Mouse (Mus musculus): ENCODE results near the gene Gm26897.

The Gm26897 gene

DNA sequence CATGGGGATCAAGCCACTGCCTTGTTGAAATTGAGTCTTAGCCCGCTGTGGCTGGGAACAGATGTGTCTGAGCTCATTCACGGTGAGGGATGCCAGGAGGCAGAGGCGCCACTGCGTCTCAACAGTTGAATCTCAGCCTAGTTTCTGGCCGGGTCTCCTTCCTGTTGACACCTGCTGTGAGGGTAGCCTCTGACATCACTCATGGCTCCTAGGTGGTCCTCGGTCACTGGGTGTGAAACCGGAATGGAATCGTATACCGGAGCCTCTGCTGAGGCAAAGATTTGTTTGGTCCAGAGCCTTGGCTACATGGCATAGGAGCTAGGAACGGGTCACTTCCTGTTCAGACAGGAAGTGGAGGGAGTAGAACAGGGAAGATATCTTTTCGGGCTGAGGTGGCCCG, at the start of gene Gm26897:
TSS of gene Gm26897 (plus strand) at position 74 of the 400 bp plus-strand sequence.
- DNase-seq (ENCODE audit: low read depth, low spot score): no peak

DNA sequence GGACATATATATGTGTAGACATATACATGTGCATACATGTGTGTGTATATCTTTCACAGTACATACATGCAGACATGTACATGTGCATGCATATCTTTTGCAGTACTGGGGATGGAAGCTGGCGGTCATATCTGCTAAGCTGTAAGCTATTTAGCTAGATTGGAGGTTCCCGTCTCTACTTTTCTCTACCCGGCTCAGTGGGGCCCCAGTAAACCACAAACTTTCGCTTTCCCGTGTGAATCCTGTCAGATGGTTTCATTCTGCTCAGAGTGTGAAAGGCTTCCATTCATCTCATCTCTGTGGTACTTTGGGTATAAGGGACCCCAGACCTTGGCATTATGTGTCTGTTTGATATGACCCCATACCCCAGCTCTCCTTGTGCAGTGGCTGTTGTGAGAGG, 46.4 kb upstream of the Gm26897 start:
- DNase-seq (ENCODE audit: low read depth, low spot score): no peak

DNA sequence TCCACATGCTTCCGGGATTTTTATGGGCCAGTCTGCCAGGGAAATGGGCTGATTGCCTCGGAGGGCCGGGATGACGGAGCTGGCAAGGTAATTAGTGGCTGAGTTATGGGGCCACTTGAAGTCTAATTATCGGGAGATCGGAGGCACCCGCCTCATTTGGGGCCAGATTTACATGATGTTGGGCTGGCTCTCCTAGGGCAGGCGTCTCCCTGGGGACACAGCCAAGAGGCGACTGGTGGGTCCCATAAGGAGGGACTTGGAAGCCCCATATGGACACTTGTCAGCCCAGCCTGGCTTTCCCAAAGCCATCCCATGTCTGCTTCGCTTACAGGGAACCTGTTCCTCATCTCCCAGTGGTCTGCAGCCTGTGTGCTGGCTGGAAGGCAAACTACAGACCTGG, 45.1 kb upstream of the Gm26897 start:
- DNase-seq (ENCODE audit: low read depth, low spot score): no peak

DNA sequence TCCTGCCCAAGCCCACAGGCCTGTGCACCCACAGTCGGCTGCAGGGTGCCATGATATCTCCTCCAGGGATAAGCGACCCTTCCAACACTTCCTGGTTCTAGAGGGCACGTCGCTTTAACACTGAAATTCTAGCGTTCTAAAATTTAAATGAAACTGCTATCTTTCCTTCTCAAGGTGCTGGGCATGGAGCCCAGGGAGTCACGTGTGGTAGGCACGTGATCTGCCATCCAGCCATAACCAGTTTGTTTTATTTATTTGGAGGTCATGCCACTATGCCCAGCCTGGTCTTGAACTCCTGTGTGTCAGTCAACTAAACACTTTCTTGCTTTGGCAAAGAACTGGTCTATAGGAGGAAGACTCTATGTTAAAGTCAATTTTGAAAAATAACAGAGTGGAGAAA, 35.7 kb upstream of the Gm26897 start:
- no peak for DNase-seq (ENCODE audit: low read depth, low spot score)

DNA sequence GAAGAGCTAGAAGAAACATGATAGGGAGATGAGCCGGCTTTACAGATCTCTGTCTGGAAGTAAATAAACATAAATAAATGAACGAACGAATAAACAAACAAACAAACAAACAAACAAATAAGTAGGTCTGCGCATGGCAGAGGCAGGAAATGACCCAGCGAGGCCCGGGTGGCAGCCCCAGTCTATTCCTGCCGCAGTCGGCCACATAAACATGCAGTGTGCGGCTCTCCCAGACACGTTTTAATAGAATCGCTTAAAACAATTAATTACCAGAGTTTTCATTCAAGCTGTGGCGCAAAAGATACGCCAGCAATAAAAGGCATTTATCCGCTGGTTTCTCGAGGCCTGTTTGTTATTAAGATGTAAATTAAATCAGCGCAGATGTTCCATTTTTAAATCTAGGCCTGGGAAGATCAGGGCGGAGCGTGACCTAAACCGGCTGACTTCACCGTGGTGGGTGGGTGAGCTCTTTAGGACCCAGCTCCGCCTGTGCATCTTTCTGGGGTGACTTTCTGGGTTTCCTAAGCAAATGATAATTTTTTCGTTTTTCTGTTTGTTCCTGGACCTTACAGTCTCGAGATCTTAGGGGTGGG, 33.9 kb upstream of the Gm26897 start:
- DNase-seq (ENCODE audit: low read depth, low spot score): no peak

DNA sequence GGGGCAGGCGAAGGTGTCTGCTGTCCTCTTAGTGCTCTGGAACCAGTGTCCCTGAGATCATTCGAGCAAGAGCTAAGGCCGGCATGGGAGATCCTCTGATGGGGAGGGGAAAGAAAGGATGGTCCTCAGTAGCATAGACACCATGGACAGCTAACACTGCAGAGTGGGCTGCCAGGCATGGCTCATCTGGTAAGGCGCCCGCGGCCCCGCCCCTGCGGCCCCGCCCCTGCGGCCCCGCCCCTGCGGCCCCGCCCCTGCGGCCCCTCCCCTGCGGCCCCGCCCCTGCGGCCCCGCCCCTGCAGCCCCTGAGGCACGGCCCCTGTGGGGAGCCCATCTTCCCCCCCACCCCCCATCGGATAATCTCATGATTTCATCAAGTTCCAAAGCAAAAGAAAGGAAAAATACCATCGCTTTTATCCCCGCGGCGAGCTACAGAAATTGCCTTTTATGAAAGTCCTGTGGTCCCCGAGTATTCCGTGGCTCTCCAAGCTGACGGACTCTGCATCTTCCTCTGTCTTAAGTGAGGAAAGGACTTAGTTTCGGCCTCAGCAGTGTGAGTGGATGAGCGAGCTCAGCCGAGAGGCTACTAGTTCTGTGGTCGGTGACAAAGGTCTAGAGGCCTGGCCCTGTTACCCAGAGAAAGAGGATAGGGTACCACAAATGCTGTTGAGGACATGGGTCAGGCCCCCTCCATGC, 31.9 kb upstream of the Gm26897 start:
- DNase-seq (ENCODE audit: low read depth, low spot score): no peak

DNA sequence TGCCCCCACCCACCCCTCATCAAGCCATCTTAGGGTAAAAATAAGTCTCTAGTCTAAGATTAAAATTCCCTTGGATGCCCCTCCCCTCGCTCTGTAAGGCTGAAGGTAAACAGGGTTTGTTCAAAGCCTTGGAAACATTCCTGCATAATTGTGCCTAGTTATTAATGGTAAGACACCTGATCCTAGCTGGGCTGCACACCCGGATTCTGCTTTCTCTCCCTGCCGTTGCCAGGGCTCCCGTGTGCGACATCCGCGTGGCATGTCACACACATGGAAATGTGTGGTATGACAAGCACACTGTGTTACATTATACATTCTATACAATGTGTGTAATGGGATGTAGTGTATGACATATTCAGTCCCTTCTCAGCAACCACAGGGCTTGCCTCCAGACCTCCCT, 30.1 kb upstream of the Gm26897 start:
- DNase-seq (ENCODE audit: low read depth, low spot score): no peak

DNA sequence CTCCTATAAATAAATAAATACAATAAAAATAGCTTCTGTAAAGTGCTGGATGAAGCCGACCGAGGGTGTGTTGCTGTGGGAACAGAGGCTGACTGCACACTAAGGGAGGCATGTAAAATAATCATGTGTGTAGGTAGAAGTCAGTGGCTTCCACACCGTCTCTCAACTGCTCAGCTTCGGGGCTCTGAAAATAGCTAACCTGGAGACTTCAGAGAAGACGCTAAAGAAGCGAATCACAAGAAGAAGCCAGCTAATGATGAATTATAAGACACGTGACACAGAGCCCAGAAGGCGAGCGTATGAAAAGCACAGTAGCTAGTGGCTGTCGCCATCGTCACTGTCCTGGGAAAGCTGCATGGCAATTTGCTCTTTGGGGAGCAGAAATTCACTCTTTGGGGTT, 29.4 kb upstream of the Gm26897 start:
- DNase-seq (ENCODE audit: low read depth, low spot score): peak; percentile 50

DNA sequence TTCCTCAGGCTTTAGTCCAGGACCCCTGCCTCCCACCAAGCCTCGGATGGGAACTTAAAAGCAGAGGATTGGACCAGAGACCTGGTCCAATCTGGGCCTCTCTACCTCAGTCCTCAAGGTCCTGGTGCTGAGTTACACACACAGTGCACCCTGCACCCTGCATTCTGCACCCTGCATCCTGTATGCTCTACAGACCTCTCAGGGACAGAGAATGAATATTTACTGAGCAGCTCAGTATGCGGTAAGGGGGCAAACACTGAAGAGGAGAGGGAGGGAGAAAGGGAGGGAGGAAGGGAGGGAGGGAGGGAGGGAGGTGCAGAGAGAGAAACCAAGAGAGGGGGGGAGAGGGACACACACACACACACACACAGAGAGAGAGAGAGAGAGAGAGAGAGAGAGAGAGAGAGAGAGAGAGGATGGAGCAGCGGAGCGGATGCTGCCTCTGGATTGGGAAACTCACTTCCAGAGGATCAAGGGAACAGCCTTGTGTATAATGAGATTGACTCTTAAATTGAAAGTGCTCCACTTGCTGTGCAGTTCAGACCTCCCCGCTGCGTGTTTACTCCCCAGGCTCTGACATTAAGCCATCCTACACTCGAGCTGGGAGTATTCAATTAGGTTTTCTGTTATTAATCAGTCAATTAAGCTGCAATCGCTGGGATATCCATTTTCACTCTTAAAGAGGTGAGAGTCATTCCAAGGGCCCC, 24.4 kb upstream of the Gm26897 start:
- no peak for DNase-seq (ENCODE audit: low read depth, low spot score)

DNA sequence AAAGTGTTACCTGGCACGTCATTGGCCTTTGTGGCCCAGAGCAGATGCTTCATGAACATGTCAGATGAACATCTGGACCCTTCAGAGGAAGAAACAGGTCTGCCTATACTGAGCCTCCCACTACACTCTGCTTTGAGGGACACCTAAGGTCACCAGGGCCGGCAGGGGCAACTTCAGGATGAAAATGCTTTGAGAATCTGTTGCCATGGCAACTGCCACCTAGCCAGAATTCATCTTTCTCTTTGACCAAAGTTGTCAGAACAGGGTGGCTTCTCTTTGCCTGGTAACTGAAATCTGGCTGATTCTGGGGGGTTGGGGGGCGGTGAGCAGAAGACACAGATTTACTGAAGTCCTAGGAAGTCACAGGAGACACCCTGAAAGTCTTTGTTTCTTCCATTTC, 14.7 kb upstream of the Gm26897 start:
- peak; percentile 42 for DNase-seq (ENCODE audit: low read depth, low spot score)

DNA sequence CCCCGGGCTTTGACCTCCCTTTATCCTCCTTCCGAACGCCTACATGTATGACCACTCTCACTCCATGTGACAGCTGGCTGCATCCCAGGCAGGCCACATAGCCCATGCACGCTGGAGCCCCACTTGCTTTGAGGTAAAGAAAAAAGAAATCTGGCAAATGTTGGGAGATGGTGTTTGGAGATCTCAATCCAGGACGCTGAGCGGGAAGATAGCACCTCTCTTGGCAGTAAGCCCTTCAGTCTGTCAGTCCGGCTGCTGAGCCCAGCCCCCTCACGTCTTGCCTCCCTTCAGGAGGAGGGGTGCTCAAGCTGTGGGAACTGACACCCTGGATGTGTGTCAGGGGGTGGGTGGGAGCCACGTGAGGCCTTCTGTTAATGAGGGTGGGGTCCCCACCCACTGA, 13.0 kb upstream of the Gm26897 start:
- peak; percentile 81 for DNase-seq (ENCODE audit: low read depth, low spot score)

DNA sequence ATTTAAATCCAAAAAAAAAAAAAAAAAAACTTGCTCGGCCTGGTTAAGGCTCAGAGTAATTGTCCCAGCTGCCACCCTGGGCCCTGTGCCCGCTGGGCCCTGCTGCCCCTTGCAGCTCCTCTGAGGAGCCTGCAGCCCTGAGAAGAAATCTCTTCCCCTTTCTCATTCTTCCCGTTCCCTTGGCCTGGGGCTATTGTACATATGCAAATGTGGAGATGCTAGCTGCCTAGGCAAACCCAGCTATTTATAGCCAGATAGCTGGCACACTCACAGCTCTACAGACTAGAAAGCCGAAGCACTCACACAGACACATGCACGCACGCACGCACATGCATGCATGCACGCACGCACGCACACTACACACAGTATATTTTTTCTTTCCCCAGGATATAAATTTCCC, 9.0 kb upstream of the Gm26897 start:
- DNase-seq (ENCODE audit: low read depth, low spot score): peak; percentile 80

DNA sequence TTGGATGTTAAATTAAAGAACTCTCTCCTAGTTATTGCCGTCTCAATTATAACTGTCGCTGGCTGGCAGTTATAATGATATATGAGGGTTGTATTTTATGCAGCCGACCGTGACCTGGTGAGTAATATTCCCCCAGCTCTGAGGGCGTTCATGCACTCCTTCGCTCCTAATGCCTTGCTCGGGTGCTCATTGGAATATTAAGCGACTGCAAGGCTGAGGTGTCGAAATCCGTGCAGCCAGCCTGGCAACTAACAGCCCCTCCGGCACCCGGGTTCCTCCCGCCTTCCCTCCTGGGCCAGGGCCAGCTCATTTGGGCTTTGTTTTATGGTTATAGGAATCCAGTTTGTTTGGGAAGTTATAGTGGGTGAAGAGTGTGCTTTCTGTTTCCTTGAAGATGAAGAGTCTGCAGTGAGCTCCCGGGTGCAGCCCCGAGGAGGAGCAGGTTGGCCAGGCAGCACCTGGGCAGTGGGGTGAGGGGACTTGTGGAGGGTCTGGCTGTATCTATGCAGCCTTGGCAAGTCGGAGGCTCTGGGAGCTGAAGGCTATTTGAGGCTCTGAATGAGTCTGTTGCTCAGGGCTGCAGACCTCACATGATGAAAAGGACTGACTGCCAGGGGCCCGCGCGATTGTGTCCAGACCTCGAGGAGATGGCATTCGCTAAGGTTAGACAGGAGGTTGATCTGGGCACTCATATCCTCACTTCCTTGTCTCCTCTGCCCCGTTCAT, 8.4 kb upstream of the Gm26897 start:
- no peak for DNase-seq (ENCODE audit: low read depth, low spot score)

DNA sequence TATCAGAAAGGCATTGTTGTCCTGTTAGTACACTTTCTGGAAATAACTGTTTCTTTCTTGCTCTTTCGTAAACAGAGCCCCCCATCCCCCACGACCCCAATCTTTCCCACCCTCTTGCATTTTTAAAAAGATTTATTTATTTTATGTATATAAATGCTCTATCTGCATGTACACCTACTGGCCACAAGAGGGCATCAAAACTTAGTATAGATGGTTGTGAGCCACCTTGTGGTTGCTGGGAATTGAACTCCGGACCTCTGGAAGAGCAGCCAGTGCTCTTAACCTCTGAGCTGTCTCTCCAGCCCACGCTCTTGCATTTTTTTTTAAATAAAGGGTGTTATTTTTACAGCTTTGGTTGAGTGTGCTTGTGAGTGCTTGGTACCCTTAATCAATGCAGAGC, 5.3 kb upstream of the Gm26897 start:
- DNase-seq (ENCODE audit: low read depth, low spot score): no peak

DNA sequence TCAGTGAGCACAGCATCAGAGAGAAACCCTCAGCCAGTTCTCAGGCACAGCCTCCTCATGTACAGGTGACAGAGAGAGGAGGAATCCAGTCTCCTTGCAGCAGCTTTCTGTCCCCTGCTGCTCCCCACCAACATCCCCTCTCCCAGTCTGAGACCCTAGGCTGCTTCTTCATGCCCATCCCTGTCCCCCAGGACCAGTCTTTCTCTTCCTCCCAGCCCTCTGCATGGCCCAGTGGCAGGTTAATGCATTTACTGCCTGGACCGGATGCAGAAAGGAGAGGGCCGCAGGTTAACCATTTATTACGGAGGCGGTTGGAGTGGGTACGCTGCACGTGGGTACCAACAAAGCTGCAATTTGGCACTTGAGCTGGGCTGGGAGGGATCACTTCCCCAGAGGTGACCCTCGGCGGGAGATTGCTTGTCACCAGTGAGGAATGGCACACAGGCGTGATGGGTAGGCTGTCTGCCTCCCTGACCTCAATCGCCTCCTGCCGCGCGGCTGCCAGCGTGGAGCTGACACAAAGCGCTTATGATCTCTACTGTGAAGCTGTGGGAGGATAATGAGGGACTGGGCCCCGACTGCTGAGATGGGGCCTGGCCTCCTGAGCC, 3.1 kb upstream of the Gm26897 start:
- DNase-seq (ENCODE audit: low read depth, low spot score): no peak

DNA sequence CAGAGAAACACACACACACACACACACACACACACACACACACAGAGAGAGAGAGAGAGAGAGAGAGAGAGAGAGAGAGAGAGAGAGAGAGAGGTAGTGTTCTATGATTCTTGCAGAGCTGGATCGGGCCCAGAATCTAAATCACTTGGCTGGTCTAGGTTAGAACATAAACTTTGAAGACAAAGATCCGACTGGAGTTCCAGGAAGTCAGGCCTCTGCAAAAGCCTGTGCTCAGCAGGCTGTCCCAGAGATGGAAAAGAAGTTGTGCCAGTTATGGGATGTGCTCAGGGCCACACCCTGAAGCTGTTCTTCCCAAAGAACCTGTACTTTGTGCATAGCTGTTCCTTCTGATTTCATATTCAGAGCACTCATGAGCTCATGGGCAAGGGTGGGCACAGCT, 1.5 kb upstream of the Gm26897 start:
- DNase-seq (ENCODE audit: low read depth, low spot score): no peak

DNA sequence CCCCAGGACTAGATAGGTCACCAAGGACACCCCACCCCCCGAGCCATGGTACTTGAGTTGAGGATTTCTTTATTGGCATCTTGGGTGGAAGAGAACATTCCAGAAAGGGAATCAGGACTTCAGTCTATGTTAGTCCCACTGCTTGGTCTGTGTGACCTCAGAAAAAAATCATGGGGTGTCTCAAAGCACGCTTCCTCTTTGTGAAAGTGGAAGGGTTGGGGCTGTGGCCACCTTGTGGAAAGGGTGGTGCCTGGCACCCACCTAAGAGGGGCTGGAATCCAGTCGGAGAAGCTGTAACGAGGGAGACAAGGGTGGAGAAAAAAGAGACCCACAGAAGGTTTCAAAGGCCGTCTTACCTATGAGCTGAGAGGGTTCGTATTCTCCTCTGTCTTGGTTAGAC, 5.8 kb downstream of the Gm26897 start:
- DNase-seq (ENCODE audit: low read depth, low spot score): no peak

DNA sequence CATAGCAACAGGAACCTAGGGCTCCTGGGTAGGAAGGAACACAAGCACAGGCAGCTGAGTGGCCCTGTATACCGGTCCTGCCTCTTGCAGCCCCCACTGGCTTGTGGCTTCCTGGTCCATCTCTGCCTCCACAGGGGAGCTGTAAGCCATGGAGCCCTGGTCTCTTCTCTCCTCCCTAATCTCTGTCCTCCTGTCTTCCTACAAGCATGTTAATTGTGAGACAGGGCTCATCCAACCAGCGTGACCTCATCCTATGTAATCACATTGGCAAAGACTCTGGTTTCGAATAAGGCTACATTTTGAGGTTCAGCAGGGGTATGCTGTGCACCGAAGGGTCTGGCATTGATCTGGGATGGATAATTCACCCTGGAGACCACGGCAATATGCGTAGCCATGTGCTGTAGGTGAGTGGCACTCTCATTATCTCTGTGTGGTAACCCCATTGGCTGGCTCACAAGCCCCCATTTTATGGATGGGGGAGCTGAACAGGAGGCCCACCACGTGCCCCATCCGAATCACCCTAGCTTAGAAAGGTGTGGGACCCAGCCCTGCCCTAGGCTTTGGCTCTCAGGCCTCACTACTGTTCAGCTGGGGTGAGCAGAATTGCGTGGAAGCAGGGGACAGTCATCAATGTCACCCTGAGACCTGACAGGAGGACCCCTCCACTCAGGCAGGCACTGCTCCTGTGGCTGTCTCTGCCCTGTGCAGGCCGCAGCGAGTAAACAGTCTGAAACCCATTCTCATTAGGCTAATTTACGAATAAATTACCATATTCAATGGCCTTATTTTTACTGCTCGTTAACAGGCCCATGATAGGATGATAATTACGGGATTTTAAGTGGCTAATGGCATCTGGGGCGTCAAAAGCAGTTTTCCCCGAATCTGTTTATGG, 6.9 kb downstream of the Gm26897 start:
- DNase-seq (ENCODE audit: low read depth, low spot score): no peak

DNA sequence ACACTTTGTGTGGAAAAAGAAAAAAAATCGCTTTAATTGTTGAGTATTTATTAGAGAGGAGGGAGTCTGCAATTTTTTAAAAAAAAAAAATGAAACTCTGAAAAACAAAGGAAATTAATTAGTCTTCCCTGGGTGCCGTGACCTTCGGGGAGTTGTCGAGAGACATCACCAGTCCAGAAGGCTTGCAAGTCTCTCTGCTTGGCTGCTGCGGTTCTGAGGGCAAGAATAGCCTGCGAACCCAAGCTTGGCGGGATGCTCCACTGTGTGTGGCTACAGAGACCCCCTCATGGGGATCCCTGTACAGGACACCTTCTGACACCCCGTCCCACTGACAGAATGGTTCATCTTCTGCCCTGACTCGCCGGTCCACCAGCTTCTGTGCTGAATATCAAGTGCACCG, 7.6 kb downstream of the Gm26897 start:
- no peak for DNase-seq (ENCODE audit: low read depth, low spot score)

DNA sequence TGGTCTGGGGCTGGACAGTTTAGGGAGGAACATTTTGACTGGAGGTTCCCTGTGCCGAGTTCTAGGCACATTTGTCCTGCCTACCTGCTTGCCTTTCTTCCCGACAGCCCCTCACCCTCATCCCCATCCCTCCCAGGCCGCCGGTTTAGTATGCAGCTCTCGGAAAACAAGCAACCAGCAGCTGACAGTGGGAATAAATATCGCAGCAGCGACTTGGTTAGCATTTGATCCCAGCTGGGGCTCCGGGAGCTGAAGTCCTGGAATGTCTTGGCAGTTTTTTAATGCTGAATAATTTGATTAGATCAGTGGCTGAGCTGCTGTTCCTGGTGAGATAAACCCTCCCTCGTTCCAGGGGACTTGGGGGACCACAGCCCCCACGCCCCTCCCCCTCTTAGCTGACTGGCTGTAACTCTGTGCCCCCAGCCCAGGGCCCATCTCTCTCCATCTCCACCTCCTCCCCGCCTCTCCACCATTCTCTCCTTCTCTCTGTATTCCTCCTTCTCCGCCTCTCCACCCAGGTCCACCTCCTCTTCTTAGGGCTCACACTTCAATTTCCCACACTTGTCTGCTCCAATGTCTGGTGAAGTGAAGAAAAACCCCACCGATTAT, 8.7 kb downstream of the Gm26897 start:
- DNase-seq (ENCODE audit: low read depth, low spot score): no peak

DNA sequence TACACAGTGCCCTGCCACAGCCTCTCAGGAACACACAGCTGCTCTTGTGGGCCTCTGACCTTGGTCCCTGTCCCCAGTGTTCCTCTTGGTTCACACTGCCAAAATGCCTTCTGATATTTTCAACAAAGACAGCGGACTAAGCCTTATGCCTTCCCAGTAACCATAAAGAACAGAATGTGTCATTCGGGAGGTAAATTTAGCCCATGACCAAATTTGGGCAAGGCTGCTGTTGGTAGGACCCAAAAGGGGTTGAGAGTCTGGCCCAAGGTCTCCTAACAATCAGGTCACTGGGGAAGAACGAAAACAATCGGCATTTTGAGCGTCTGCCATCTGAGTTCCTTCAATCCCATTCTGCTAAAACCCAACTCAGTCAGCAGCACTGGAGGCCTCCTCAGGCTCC, 15.9 kb downstream of the Gm26897 start:
- DNase-seq (ENCODE audit: low read depth, low spot score): no peak

Data from brain, adult 2 months (tissue).